Mouse (Mus musculus) midbrain, postnatal 0 days (tissue): Measurements from ENCODE around the gene 2210010C04Rik. TPM values are rescaled to one million over a fixed set of nuclear protein-coding genes. Genes with fewer than 3 reads are reported as not detected.

ENCODE experiments used
- ATAC-seq: fragments of 200-750 bp; cut with Nextera tagmentation; 2 replicates; pipeline ENCODE4 v1.8.0; 2017; ENCODE audit warnings: moderate number of reproducible peaks, mild to moderate bottlenecking, moderate TSS enrichment, moderate library complexity; ENCODE audit not compliant: low FRiP score
- DNase-seq: peaks from one replicate; pipeline ENCODE4 v3.0.0-alpha.2; 2015; ENCODE audit warnings: low spot score
- H3K27ac ChIP-seq: fragments of 300-500 bp; sonication (generic); 2 replicates; pipeline ENCODE4 v1.5.1; 2014; ENCODE audit warnings: low read depth, mild to moderate bottlenecking, low read length, mixed read lengths
- H3K27me3 ChIP-seq: fragments of 300-500 bp; sonication (generic); 2 replicates; pipeline ENCODE4 v1.6.1; 2014; ENCODE audit warnings: low read length, control low read depth, mixed read lengths; ENCODE audit not compliant: insufficient read depth
- H3K36me3 ChIP-seq: fragments of 300-500 bp; sonication (generic); 2 replicates; pipeline ENCODE4 v1.6.1; 2014; ENCODE audit warnings: low read length, control low read depth, mixed read lengths; ENCODE audit not compliant: insufficient read depth
- H3K4me1 ChIP-seq: fragments of 300-500 bp; sonication (generic); 2 replicates; pipeline ENCODE4 v1.6.1; 2014; ENCODE audit warnings: mild to moderate bottlenecking, control low read depth, antibody characterized with exemption, low read length, mixed read lengths; ENCODE audit not compliant: insufficient read depth
- H3K4me2 ChIP-seq: fragments of 300-500 bp; sonication (generic); 2 replicates; pipeline ENCODE4 v1.6.1; 2014; ENCODE audit warnings: low read depth, mild to moderate bottlenecking, low read length, mixed read lengths; ENCODE audit not compliant: poor library complexity, severe bottlenecking
- H3K4me3 ChIP-seq: fragments of 300-500 bp; sonication (generic); 2 replicates; pipeline ENCODE4 v1.5.1; 2014; ENCODE audit warnings: low read depth, mild to moderate bottlenecking, low read length, moderate library complexity
- H3K9ac ChIP-seq: fragments of 300-500 bp; sonication (generic); replicated peaks from 2 replicates; pipeline ENCODE4 v1.6.1; 2014; ENCODE audit warnings: mild to moderate bottlenecking, low read length, moderate library complexity, mixed read lengths; ENCODE audit not compliant: poor library complexity, severe bottlenecking
- H3K9me3 ChIP-seq: fragments of 300-500 bp; sonication (generic); 2 replicates; pipeline ENCODE4 v1.6.1; 2016; ENCODE audit warnings: low read length, control low read depth
- CTCF ChIP-seq: IDR thresholded peaks from 2 replicates; pipeline ENCODE4 v1.5.1; 2016; ENCODE audit warnings: antibody characterized with exemption, mild to moderate bottlenecking
- WGBS: fragments of 180-500 bp; shearing (Covaris S2); extraction: QIAGEN DNeasy Blood & Tissue Kit; methylation state at CpG from one replicate; pipeline ENCODE4 v1.1.7; 2014; 5-methylcytosine and 5-hydroxymethylcytosine counted together
- polyA plus RNA-seq: library from polyadenylated mRNA; unstranded; fragments of >200 nt; fragmentation: Nextera tagmentation; extraction: Ambion mirVana; gene quantifications from 2 replicates; pipeline ENCODE4 v1.2.1, GENCODE M21; 2015
- total RNA-seq: library from RNA; depleted of rRNA; stranded (reverse); fragments of >200 nt; gene quantifications from 2 replicates; pipeline ENCODE4 v1.2.3, GENCODE M21; 2014; rRNA removed

Gene 2210010C04Rik
- total RNA-seq (not detected in 2 replicates), polyA plus RNA-seq (not detected in 2 replicates)

GRCm38 (mm10) chr6:41035409-41035808, at the start of gene 2210010C04Rik:
TSS of gene 2210010C04Rik (minus strand) at chr6:41035509.
- DNase-seq (no peak), ATAC-seq (no peak)
- no peak within 1 kb of the TSS for H3K4me2 ChIP-seq
- no peak within 1 kb of the TSS for H3K4me3 ChIP-seq
- no peak within 1 kb of the TSS for H3K9ac ChIP-seq
- no peaks in the 10 kb centered on the region for H3K36me3 ChIP-seq
- H3K27ac ChIP-seq, result no peak within 1 kb of the TSS
- no peaks in the 10 kb centered on the region for H3K27me3 ChIP-seq
- H3K9me3 ChIP-seq, result no peaks in the 10 kb centered on the region
- H3K4me1 ChIP-seq, result no peaks in the 10 kb centered on the region
- no peak for TF ChIP-seq CTCF

GRCm38 (mm10) chr6:41080121-41080520, 44.8 kb upstream of the 2210010C04Rik start:
- DNase-seq (no peak), ATAC-seq (no peak)
- Histone ChIP-seq H3K4me3 (no peak overlapping the region), H3K27me3 (no peaks in the 10 kb centered on the region), H3K9ac (no peak overlapping the region), H3K36me3 (no peaks in the 10 kb centered on the region), H3K9me3 (no peaks in the 10 kb centered on the region), H3K4me2 (no peak overlapping the region), H3K4me1 (no peaks in the 10 kb centered on the region), H3K27ac (no peak overlapping the region)
- TF ChIP-seq CTCF, result no peak

- ATAC-seq, result peak; percentile 38; the same call in 1 of the 2 replicates
Measured at GRCm38 (mm10) chr6:41078539-41079303, 43.4 kb upstream of the 2210010C04Rik start.

GRCm38 (mm10) chr6:41075753-41076152, 40.4 kb upstream of the 2210010C04Rik start:
- H3K9ac ChIP-seq, result no peak overlapping the region
- no peak overlapping the region for H3K27ac ChIP-seq
- H3K4me3 ChIP-seq, result no peak overlapping the region
- H3K4me1 ChIP-seq, result no peaks in the 10 kb centered on the region
- no peaks in the 10 kb centered on the region for H3K9me3 ChIP-seq
- no peak for ATAC-seq
- no peak overlapping the region for H3K4me2 ChIP-seq
- no peaks in the 10 kb centered on the region for H3K36me3 ChIP-seq
- 51% methylated on average over 2 of the region's 2 CpGs for WGBS
- DNase-seq, result peak; percentile 8
- no peaks in the 10 kb centered on the region for H3K27me3 ChIP-seq
- TF ChIP-seq CTCF, result no peak

More at GRCm38 (mm10) chr6:41078539-41079303, 43.4 kb upstream of the 2210010C04Rik start:
- H3K9ac ChIP-seq, result no peak overlapping the region
- no peak overlapping the region for H3K4me3 ChIP-seq
- H3K27ac ChIP-seq, result no peak overlapping the region
- TF ChIP-seq CTCF, result no peak
- DNase-seq, result peak; percentile 22
- H3K4me1 ChIP-seq, result no peaks in the 10 kb centered on the region
- no peaks in the 10 kb centered on the region for H3K27me3 ChIP-seq
- H3K9me3 ChIP-seq, result no peaks in the 10 kb centered on the region
- H3K36me3 ChIP-seq, result no peaks in the 10 kb centered on the region
- no peak overlapping the region for H3K4me2 ChIP-seq
- 39% methylated on average over 3 of the region's 3 CpGs for WGBS

GRCm38 (mm10) chr6:41063332-41063731, 28.0 kb upstream of the 2210010C04Rik start:
- DNase-seq (no peak), ATAC-seq (no peak)
- Histone ChIP-seq H3K4me3 (no peak overlapping the region), H3K4me1 (no peaks in the 10 kb centered on the region), H3K9me3 (no peaks in the 10 kb centered on the region), H3K27me3 (no peaks in the 10 kb centered on the region), H3K27ac (no peak overlapping the region), H3K9ac (no peak overlapping the region), H3K36me3 (no peaks in the 10 kb centered on the region), H3K4me2 (no peak overlapping the region)
- TF ChIP-seq CTCF, result no peak
- 91% methylated on average over 6 of the region's 6 CpGs for WGBS

GRCm38 (mm10) chr6:41062746-41063145, 27.4 kb upstream of the 2210010C04Rik start:
- Histone ChIP-seq H3K4me2 (no peak overlapping the region), H3K9ac (no peak overlapping the region), H3K9me3 (no peaks in the 10 kb centered on the region), H3K4me1 (no peaks in the 10 kb centered on the region), H3K27me3 (no peaks in the 10 kb centered on the region), H3K4me3 (no peak overlapping the region), H3K36me3 (no peaks in the 10 kb centered on the region), H3K27ac (no peak overlapping the region)
- no peak for ATAC-seq
- no peak for DNase-seq
- 81% methylated on average over 3 of the region's 3 CpGs for WGBS
- no peak for TF ChIP-seq CTCF
